Mouse (Mus musculus) CH12.LX (cell line): ENCODE results near the gene Swi5. TPM values are rescaled to one million over a fixed set of nuclear protein-coding genes. Genes with fewer than 3 reads are reported as not detected.

ENCODE experiments used
- DNase-seq: peaks from one replicate; pipeline ENCODE4 v3.0.0-alpha.2; 2013; ENCODE audit errors: extremely low read depth
- H3K27ac ChIP-seq: 2 replicates; pipeline ENCODE4 v1.5.1; 2012; ENCODE audit warnings: low read depth, mild to moderate bottlenecking, control low read depth, moderate library complexity; ENCODE audit not compliant: insufficient read depth
- H3K27me3 ChIP-seq: replicated peaks from 2 replicates; pipeline ENCODE3; 2012; ENCODE audit warnings: inconsistent platforms
- H3K36me3 ChIP-seq, 2 experiments: replicated peaks in 1 of 2; 2 replicates each; pipeline versions ENCODE3 to v1.6.1; 2012; ENCODE audit warnings: inconsistent platforms in 1 of 2, low read length in 1 of 2, mild to moderate bottlenecking in 1 of 2, mixed read lengths in 1 of 2, moderate library complexity in 1 of 2; ENCODE audit not compliant: control insufficient read depth in 1 of 2, insufficient read depth in 1 of 2
- H3K4me1 ChIP-seq, 2 experiments: 2 replicates each; pipeline ENCODE4 v1.6.1; 2012; ENCODE audit warnings: inconsistent platforms in 1 of 2, moderate library complexity in 1 of 2; ENCODE audit not compliant: insufficient read depth in 2 of 2, control insufficient read depth in 1 of 2
- H3K4me2 ChIP-seq: 2 replicates; pipeline ENCODE4 v1.6.1; 2012; ENCODE audit warnings: low read depth, mild to moderate bottlenecking, control low read depth; ENCODE audit not compliant: poor library complexity, insufficient read depth, severe bottlenecking
- H3K4me3 ChIP-seq, 3 experiments: fragments of 150-350 bp in 1 of 3; sonication (generic) in 1 of 3; replicated peaks in 1 of 3; 2 replicates each; pipeline versions ENCODE3 to v1.5.1; 2011 to 2012; ENCODE audit warnings: low read depth in 2 of 3, low read length in 2 of 3, mild to moderate bottlenecking in 2 of 3, moderate library complexity in 2 of 3, control low read depth in 1 of 3, improper control_type of control experiment in 1 of 3, inconsistent platforms in 1 of 3, mixed read lengths in 1 of 3; ENCODE audit not compliant: poor library complexity in 1 of 3
- H3K79me2 ChIP-seq: replicated peaks from 2 replicates; pipeline ENCODE4 v1.6.1; 2012; ENCODE audit warnings: mild to moderate bottlenecking, moderate library complexity; ENCODE audit not compliant: control insufficient read depth, poor library complexity, insufficient read depth, severe bottlenecking; ENCODE audit errors: extremely low read depth
- H3K9ac ChIP-seq: 2 replicates; pipeline ENCODE4 v1.6.1; 2012; ENCODE audit warnings: low read depth, mild to moderate bottlenecking, control low read depth, moderate library complexity; ENCODE audit not compliant: insufficient read depth
- H3K9me3 ChIP-seq: replicated peaks from 2 replicates; pipeline ENCODE3; 2012; ENCODE audit warnings: low read length, inconsistent platforms, mixed read lengths
- BHLHE40 ChIP-seq: IDR thresholded peaks from 2 replicates; pipeline ENCODE4 v1.6.1; 2011; ENCODE audit warnings: mild to moderate bottlenecking, low read depth, low read length, improper control_type of control experiment
- CHD1 ChIP-seq: IDR thresholded peaks from 2 replicates; pipeline ENCODE4 v1.6.1; 2012; ENCODE audit warnings: low read depth, low read length, improper control_type of control experiment, inconsistent platforms
- CHD2 ChIP-seq: IDR thresholded peaks from 2 replicates; pipeline ENCODE4 v1.6.1; 2011; ENCODE audit warnings: low read length, improper control_type of control experiment
- CTCF ChIP-seq, 2 experiments: IDR thresholded peaks in 1 of 2; conservative IDR thresholded peaks in 1 of 2; 2 replicates each; pipeline ENCODE4 v1.5.1; 2011 to 2012; ENCODE audit warnings: low read depth in 2 of 2, low read length in 2 of 2, improper control_type of control experiment in 1 of 2, inconsistent platforms in 1 of 2, mild to moderate bottlenecking in 1 of 2, moderate library complexity in 1 of 2
- E2F4 ChIP-seq: IDR thresholded peaks from 2 replicates; pipeline ENCODE4 v1.6.1; 2011; ENCODE audit warnings: low read depth, low read length, improper control_type of control experiment; ENCODE audit not compliant: insufficient replicate concordance
- ELF1 ChIP-seq: IDR thresholded peaks from 2 replicates; pipeline ENCODE4 v1.6.1; 2014; ENCODE audit warnings: low read depth, mild to moderate bottlenecking, inconsistent platforms, low read length, improper control_type of control experiment
- EP300 ChIP-seq: IDR thresholded peaks from 2 replicates; pipeline ENCODE4 v1.6.1; 2011; ENCODE audit warnings: low read length, improper control_type of control experiment
- ETS1 ChIP-seq: conservative IDR thresholded peaks from 2 replicates; pipeline ENCODE4 v1.6.1; 2012; ENCODE audit warnings: low read depth, mild to moderate bottlenecking, inconsistent platforms, low read length, improper control_type of control experiment, moderate library complexity
- GABPA ChIP-seq: IDR thresholded peaks from 2 replicates; pipeline ENCODE4 v1.6.1; 2012; ENCODE audit warnings: low read depth, low read length, improper control_type of control experiment, inconsistent platforms; ENCODE audit not compliant: insufficient replicate concordance
- HCFC1 ChIP-seq: IDR thresholded peaks from 2 replicates; pipeline ENCODE4 v1.6.1; 2012; ENCODE audit warnings: low read depth, mild to moderate bottlenecking, inconsistent platforms, low read length, improper control_type of control experiment
- IRF4 ChIP-seq: IDR thresholded peaks from 2 replicates; pipeline ENCODE4 v1.6.1; 2014; ENCODE audit warnings: low read depth, mild to moderate bottlenecking, inconsistent platforms, low read length, improper control_type of control experiment
- JUN ChIP-seq: IDR thresholded peaks from 2 replicates; pipeline ENCODE4 v1.6.1; 2011; ENCODE audit warnings: low read depth, mild to moderate bottlenecking, low read length, improper control_type of control experiment, moderate library complexity; ENCODE audit not compliant: insufficient read depth
- JUND ChIP-seq: conservative IDR thresholded peaks from 2 replicates; pipeline ENCODE4 v1.6.1; 2011; ENCODE audit warnings: low read depth, low read length, improper control_type of control experiment
- KAT2A ChIP-seq: IDR thresholded peaks from 2 replicates; pipeline ENCODE4 v1.6.1; 2012; ENCODE audit warnings: low read length, improper control_type of control experiment, inconsistent platforms; ENCODE audit not compliant: insufficient replicate concordance
- MAFK ChIP-seq: IDR thresholded peaks from 2 replicates; pipeline ENCODE4 v1.6.1; 2011; ENCODE audit warnings: low read length, improper control_type of control experiment; ENCODE audit not compliant: insufficient replicate concordance
- MAX ChIP-seq: IDR thresholded peaks from 2 replicates; pipeline ENCODE4 v1.6.1; 2011; ENCODE audit warnings: low read length, improper control_type of control experiment
- MAZ ChIP-seq: IDR thresholded peaks from 2 replicates; pipeline ENCODE4 v1.6.1; 2012; ENCODE audit warnings: low read depth, mild to moderate bottlenecking, inconsistent platforms, low read length, improper control_type of control experiment, moderate library complexity
- MEF2A ChIP-seq: IDR thresholded peaks from 2 replicates; pipeline ENCODE4 v1.6.1; 2014; ENCODE audit warnings: low read depth, mild to moderate bottlenecking, inconsistent platforms, low read length, improper control_type of control experiment, borderline replicate concordance
- MXI1 ChIP-seq: IDR thresholded peaks from 2 replicates; pipeline ENCODE4 v1.6.1; 2011; ENCODE audit warnings: mild to moderate bottlenecking, low read depth, low read length, improper control_type of control experiment
- MYC ChIP-seq: IDR thresholded peaks from 2 replicates; pipeline ENCODE4 v1.6.1; 2011; ENCODE audit warnings: low read depth, mild to moderate bottlenecking, improper control_type of control experiment, low read length
- NELFE ChIP-seq: IDR thresholded peaks from 2 replicates; pipeline ENCODE4 v1.6.1; 2011; ENCODE audit warnings: low read depth, low read length, improper control_type of control experiment
- NRF1 ChIP-seq: IDR thresholded peaks from 2 replicates; pipeline ENCODE4 v1.6.1; 2014; ENCODE audit warnings: low read depth, mild to moderate bottlenecking, inconsistent platforms, low read length, improper control_type of control experiment, moderate library complexity
- PAX5 ChIP-seq: IDR thresholded peaks from 2 replicates; pipeline ENCODE4 v1.6.1; 2012; ENCODE audit warnings: low read length, inconsistent platforms, mixed read lengths
- POLR2A ChIP-seq: IDR thresholded peaks from 2 replicates; pipeline ENCODE4 v1.6.1; 2011; ENCODE audit warnings: low read depth, mild to moderate bottlenecking, improper control_type of control experiment, low read length
- POLR2AphosphoS2 ChIP-seq: IDR thresholded peaks from 2 replicates; pipeline ENCODE4 v1.6.1; 2011; ENCODE audit warnings: low read depth, low read length, improper control_type of control experiment
- RAD21 ChIP-seq: IDR thresholded peaks from 2 replicates; pipeline ENCODE4 v1.6.1; 2011; ENCODE audit warnings: low read depth, mild to moderate bottlenecking, low read length, improper control_type of control experiment, moderate library complexity
- RCOR1 ChIP-seq: conservative IDR thresholded peaks from 2 replicates; pipeline ENCODE4 v1.6.1; 2012; ENCODE audit warnings: low read depth, mild to moderate bottlenecking, inconsistent platforms, low read length, improper control_type of control experiment
- SIN3A ChIP-seq: IDR thresholded peaks from 2 replicates; pipeline ENCODE4 v1.6.1; 2012; ENCODE audit warnings: low read length, improper control_type of control experiment, inconsistent platforms
- SMC3 ChIP-seq: IDR thresholded peaks from 2 replicates; pipeline ENCODE4 v1.6.1; 2011; ENCODE audit warnings: low read depth, low read length, improper control_type of control experiment
- TBP ChIP-seq: conservative IDR thresholded peaks from 2 replicates; pipeline ENCODE4 v1.6.1; 2011; ENCODE audit warnings: low read depth, low read length, improper control_type of control experiment
- TCF12 ChIP-seq: IDR thresholded peaks from 2 replicates; pipeline ENCODE4 v1.6.1; 2014; ENCODE audit warnings: low read depth, mild to moderate bottlenecking, inconsistent platforms, low read length, improper control_type of control experiment
- UBTF ChIP-seq: IDR thresholded peaks from 2 replicates; pipeline ENCODE4 v1.6.1; 2012; ENCODE audit warnings: low read depth, mild to moderate bottlenecking, inconsistent platforms, low read length, improper control_type of control experiment, moderate library complexity
- USF1 ChIP-seq: IDR thresholded peaks from 2 replicates; pipeline ENCODE4 v1.6.1; 2014; ENCODE audit warnings: low read depth, mild to moderate bottlenecking, inconsistent platforms, low read length, improper control_type of control experiment
- USF2 ChIP-seq: conservative IDR thresholded peaks from 2 replicates; pipeline ENCODE4 v1.6.1; 2011; ENCODE audit warnings: low read depth, low read length, improper control_type of control experiment
- ZC3H11A ChIP-seq: IDR thresholded peaks from 2 replicates; pipeline ENCODE4 v1.6.1; 2012; ENCODE audit warnings: low read depth, mild to moderate bottlenecking, inconsistent platforms, low read length, improper control_type of control experiment
- ZKSCAN1 ChIP-seq: IDR thresholded peaks from 2 replicates; pipeline ENCODE4 v1.6.1; 2012; ENCODE audit warnings: low read depth, inconsistent platforms, low read length, improper control_type of control experiment, borderline replicate concordance
- ZMIZ1 ChIP-seq: IDR thresholded peaks from 2 replicates; pipeline ENCODE4 v1.6.1; 2012; ENCODE audit warnings: low read depth, mild to moderate bottlenecking, inconsistent platforms, low read length, improper control_type of control experiment
- ZNF384 ChIP-seq: IDR thresholded peaks from 2 replicates; pipeline ENCODE4 v1.6.1; 2012; ENCODE audit warnings: low read depth, low read length, improper control_type of control experiment, inconsistent platforms
- dilution Hi-C: fragments of 300-500 bp; cut with MboI; formaldehyde crosslinking; loops from 2 replicates; pipeline ENCODE4 v1.14.3; 2020; ENCODE audit warnings: low sequenced_read_pairs; ENCODE audit not compliant: extremely low pct_unique_long_range_greater_than_20kb, extremely low pct_ligation_motif_present
- in situ Hi-C: fragments of 300-500 bp; cut with MboI; formaldehyde crosslinking; loops from 3 replicates; pipeline ENCODE4 v1.14.3; 2019; ENCODE audit warnings: low sequenced_read_pairs, low pct_ligation_motif_present, low pct_unique_long_range_greater_than_20kb, mixed read lengths
- polyA plus RNA-seq: library from polyadenylated mRNA; unstranded; fragments of >175 nt; gene quantifications from 2 replicates; pipeline ENCODE4 v1.2.1, GENCODE M21; 2012; ENCODE audit warnings: low read depth; ENCODE audit not compliant: insufficient read length
- total RNA-seq, 2 experiments: library from RNA; depleted of rRNA; stranded (reverse); fragments of 300-350 nt in 1 of 2; fragments of >200 nt in 1 of 2; gene quantifications; 2 replicates each; pipeline ENCODE4 v1.2.3; 2012 to 2014

Gene Swi5
- 295 and 327 TPM in 2 replicates for total RNA-seq (2012; rRNA removed)
- 437 and 491 TPM in 2 replicates for total RNA-seq (2014; rRNA removed)
- 344 and 410 TPM in 2 replicates for polyA plus RNA-seq

DNA sequence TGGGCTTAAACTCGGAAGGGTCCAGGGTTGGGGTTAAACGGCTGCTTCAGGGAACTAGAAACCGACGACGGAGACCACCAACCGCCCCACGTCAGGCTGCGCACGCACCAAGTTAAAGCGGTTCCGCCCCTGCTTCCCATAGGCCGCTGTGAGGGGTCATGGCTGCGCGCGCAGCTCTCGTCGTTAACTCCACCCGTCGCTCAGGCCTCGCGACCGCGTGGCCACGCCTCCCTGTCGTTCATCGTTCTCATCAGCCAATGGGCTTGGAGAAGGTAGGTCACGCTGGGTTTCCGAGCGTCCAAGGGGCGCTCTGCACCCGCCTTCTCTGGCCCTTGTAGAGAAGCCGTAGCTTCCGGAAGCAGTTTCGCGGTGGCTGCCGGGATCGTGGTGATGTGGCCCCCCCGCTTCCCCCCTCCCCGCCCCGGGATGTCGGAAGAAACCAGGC is at the start of gene Swi5:
Swi5 (minus strand) TSS at position 153 of the 445 bp plus-strand sequence.
- no peaks in the 10 kb centered on the region for H3K9me3 ChIP-seq
- no peaks in the 10 kb centered on the region for H3K27me3 ChIP-seq
- H3K36me3 ChIP-seq = peaks cover 18 to 45% of the 10 kb centered on the region in 2 experiments
- dilution Hi-C loops = no loop called here
- no peak within 1 kb of the TSS for H3K27ac ChIP-seq
- peak within 1 kb of the TSS; percentile 74 to 98 (median 76) for H3K4me3 ChIP-seq
- in situ Hi-C loops = loop anchor here (10.0 kb wide), 1 partner anchor 153 kb away; no protein-coding TSS in a partner anchor
- peak; percentile 99 for DNase-seq
- TF ChIP-seq ZNF384 (no peak), ZC3H11A (no peak), CHD2 (no peak), SIN3A (peak; percentile 24), USF1 (peak; percentile 88), CHD1 (no peak), POLR2A (peak; percentile 94), RCOR1 (no peak), TCF12 (peak; percentile 62; the same call in 1 of the 2 replicates), SMC3 (no peak), EP300 (no peak), HCFC1 (peak; percentile 76), ETS1 (no peak), RAD21 (no peak), MXI1 (peak; percentile 62), ELF1 (peak; percentile 83), IRF4 (no peak), BHLHE40 (no peak), GABPA (no peak), JUND (no peak), ZMIZ1 (peak; percentile 93), MAFK (no peak), PAX5 (no peak), MYC (peak; percentile 76), USF2 (peak; percentile 72), MAX (peak; percentile 81), UBTF (no peak), MAZ (peak; percentile 73; the same call in 1 of the 2 replicates), E2F4 (no peak), POLR2AphosphoS2 (peak; percentile 58; the same call in 1 of the 2 replicates), TBP (peak; percentile 88), NRF1 (peak; percentile 92), JUN (no peak), MEF2A (no peak), KAT2A (0 out of 2 replicates have a peak, but pooled peaks have one; percentile 37), CTCF (conservative IDR thresholded peaks at IDR 0.05 in 1 of 2, IDR thresholded peaks at IDR 0.05 in 1 of 2; ENCODE audit: low read depth in 2 of 2, low read length in 2 of 2) (no peak), ZKSCAN1 (no peak), NELFE (peak; percentile 97)
- H3K9ac ChIP-seq = peak within 1 kb of the TSS; percentile 89
- peaks cover 34% of the 10 kb centered on the region for H3K79me2 ChIP-seq
- H3K4me2 ChIP-seq = peak within 1 kb of the TSS; percentile 85
- H3K4me1 ChIP-seq = peaks cover 4 to 34% of the 10 kb centered on the region in 2 experiments
